Mouse (Mus musculus) liver, embryonic 11.5 days (tissue): ENCODE measurements at regions not wholly inside any gene's neighbourhood (a gene's known extent, or its start where the extent isn't known, plus 50 kb on each side); places are given as distances from the start of the nearest gene placed in this dataset.

Experiments used
- ATAC-seq: fragments of 200-750 bp; cut with Nextera tagmentation; replicated peaks from 2 replicates; pipeline ENCODE4 v1.8.0; 2017; ENCODE audit warnings: moderate number of reproducible peaks, mild to moderate bottlenecking, moderate TSS enrichment, moderate library complexity; ENCODE audit not compliant: low FRiP score
- DNase-seq: peaks from one replicate; pipeline ENCODE4 v3.0.0-alpha.2; 2017; ENCODE audit warnings: low spot score
- H3K27ac ChIP-seq: fragments of 300-500 bp; sonication (generic); 2 replicates; pipeline ENCODE4 v1.5.1; 2014; ENCODE audit warnings: mild to moderate bottlenecking, low read depth, low read length, control low read depth
- H3K27me3 ChIP-seq: fragments of 300-500 bp; sonication (generic); replicated peaks from 2 replicates; pipeline ENCODE4 v1.6.1; 2014; ENCODE audit warnings: low read length, mixed read lengths; ENCODE audit not compliant: control insufficient read depth, insufficient read depth
- H3K36me3 ChIP-seq: fragments of 300-500 bp; sonication (generic); 2 replicates; pipeline ENCODE4 v1.6.1; 2014; ENCODE audit warnings: mild to moderate bottlenecking, low read length, moderate library complexity, mixed read lengths; ENCODE audit not compliant: control insufficient read depth, insufficient read depth
- H3K4me1 ChIP-seq: fragments of 300-500 bp; sonication (generic); replicated peaks from 2 replicates; pipeline ENCODE4 v1.6.1; 2014; ENCODE audit warnings: low read length, mixed read lengths; ENCODE audit not compliant: control insufficient read depth, insufficient read depth
- H3K4me2 ChIP-seq: fragments of 300-500 bp; sonication (generic); 2 replicates; pipeline ENCODE4 v1.6.1; 2014; ENCODE audit warnings: mild to moderate bottlenecking, control low read depth, moderate library complexity
- H3K4me3 ChIP-seq: fragments of 300-500 bp; sonication (generic); 2 replicates; pipeline ENCODE4 v1.5.1; 2014; ENCODE audit warnings: low read depth, low read length, control low read depth
- H3K9ac ChIP-seq: fragments of 300-500 bp; sonication (generic); 2 replicates; pipeline ENCODE4 v1.6.1; 2014; ENCODE audit warnings: low read depth, low read length, control low read depth
- H3K9me3 ChIP-seq: fragments of 300-500 bp; sonication (generic); 2 replicates; pipeline ENCODE4 v1.6.1; 2016; ENCODE audit warnings: low read length, inconsistent platforms, mixed read lengths; ENCODE audit not compliant: control insufficient read depth
- WGBS: fragments of 180-500 bp; shearing (Covaris S2); extraction: QIAGEN DNeasy Blood & Tissue Kit; methylation state at CpG from one replicate; pipeline ENCODE4 v1.1.7; 2014; 5-methylcytosine and 5-hydroxymethylcytosine counted together

- Histone ChIP-seq H3K27ac (no peak overlapping the region), H3K4me2 (no peak overlapping the region), H3K4me1 (no peaks in the 10 kb centered on the region), H3K36me3 (no peaks in the 10 kb centered on the region), H3K9ac (no peak overlapping the region), H3K9me3 (no peaks in the 10 kb centered on the region), H3K27me3 (no peaks in the 10 kb centered on the region), H3K4me3 (no peak overlapping the region)
- no peak for DNase-seq
- ATAC-seq, result no peak
Observed at GRCm38 (mm10) chr3:159689743-159690142, 90.8 kb downstream of the Rpe65 start.

- no peak overlapping the region for H3K9ac ChIP-seq
- H3K4me1 ChIP-seq, result no peaks in the 10 kb centered on the region
- no peak overlapping the region for H3K4me3 ChIP-seq
- 21% methylated on average over 2 of the region's 2 CpGs for WGBS
- ATAC-seq (peak; percentile 78), DNase-seq (no peak)
- H3K9me3 ChIP-seq, result no peaks in the 10 kb centered on the region
- H3K4me2 ChIP-seq, result no peak overlapping the region
- H3K36me3 ChIP-seq, result no peaks in the 10 kb centered on the region
- H3K27me3 ChIP-seq, result no peaks in the 10 kb centered on the region
- H3K27ac ChIP-seq, result no peak overlapping the region
Observed at GRCm38 (mm10) chr3:159724340-159725119, 114.9 kb upstream of the Wls start.

GRCm38 (mm10) chr3:159732201-159732600 lies 107.3 kb upstream of the Wls start:
- WGBS, result 66% methylated on average over 1 of the region's 1 CpGs
- Histone ChIP-seq H3K4me2 (no peak overlapping the region), H3K27ac (no peak overlapping the region), H3K4me1 (no peaks in the 10 kb centered on the region), H3K9ac (no peak overlapping the region), H3K36me3 (no peaks in the 10 kb centered on the region), H3K9me3 (no peaks in the 10 kb centered on the region), H3K27me3 (no peaks in the 10 kb centered on the region), H3K4me3 (no peak overlapping the region)
- DNase-seq, result no peak
- no peak for ATAC-seq

GRCm38 (mm10) chr3:159733141-159733540 lies 106.3 kb upstream of the Wls start:
- DNase-seq, result no peak
- no peak overlapping the region for H3K27ac ChIP-seq
- H3K4me2 ChIP-seq, result no peak overlapping the region
- no peaks in the 10 kb centered on the region for H3K27me3 ChIP-seq
- H3K4me1 ChIP-seq, result no peaks in the 10 kb centered on the region
- no peak overlapping the region for H3K4me3 ChIP-seq
- no peaks in the 10 kb centered on the region for H3K9me3 ChIP-seq
- no peak for ATAC-seq
- H3K9ac ChIP-seq, result no peak overlapping the region
- no peaks in the 10 kb centered on the region for H3K36me3 ChIP-seq

- ATAC-seq (no peak), DNase-seq (no peak)
- Histone ChIP-seq H3K4me2 (no peak overlapping the region), H3K9me3 (no peaks in the 10 kb centered on the region), H3K27me3 (no peaks in the 10 kb centered on the region), H3K36me3 (no peaks in the 10 kb centered on the region), H3K27ac (no peak overlapping the region), H3K4me1 (no peaks in the 10 kb centered on the region), H3K4me3 (no peak overlapping the region), H3K9ac (no peak overlapping the region)
- 88% methylated on average over 1 of the region's 1 CpGs for WGBS
Observed at GRCm38 (mm10) chr3:159734547-159734946, 104.9 kb upstream of the Wls start.

- peak; percentile 86 for ATAC-seq
- Histone ChIP-seq H3K9ac (no peak overlapping the region), H3K9me3 (no peaks in the 10 kb centered on the region), H3K4me2 (no peak overlapping the region), H3K27me3 (no peaks in the 10 kb centered on the region), H3K4me1 (no peaks in the 10 kb centered on the region), H3K4me3 (no peak overlapping the region), H3K36me3 (no peaks in the 10 kb centered on the region), H3K27ac (no peak overlapping the region)
- WGBS, result 34% methylated on average over 1 of the region's 1 CpGs
- DNase-seq, result no peak
Observed at GRCm38 (mm10) chr3:159736070-159736469, 103.4 kb upstream of the Wls start.

GRCm38 (mm10) chr3:159740600-159741279 lies 98.7 kb upstream of the Wls start:
- Histone ChIP-seq H3K9me3 (no peaks in the 10 kb centered on the region), H3K4me3 (no peak overlapping the region), H3K4me1 (no peaks in the 10 kb centered on the region), H3K27ac (no peak overlapping the region), H3K4me2 (no peak overlapping the region), H3K27me3 (no peaks in the 10 kb centered on the region), H3K36me3 (no peaks in the 10 kb centered on the region), H3K9ac (no peak overlapping the region)
- 49% methylated on average over 5 of the region's 5 CpGs for WGBS
- ATAC-seq (no peak), DNase-seq (no peak)

GRCm38 (mm10) chr3:159741816-159742215 lies 97.7 kb upstream of the Wls start:
- DNase-seq (no peak), ATAC-seq (no peak)
- no peaks in the 10 kb centered on the region for H3K9me3 ChIP-seq
- no peak overlapping the region for H3K4me2 ChIP-seq
- H3K27ac ChIP-seq, result no peak overlapping the region
- no peak overlapping the region for H3K9ac ChIP-seq
- no peaks in the 10 kb centered on the region for H3K4me1 ChIP-seq
- H3K27me3 ChIP-seq, result no peaks in the 10 kb centered on the region
- H3K36me3 ChIP-seq, result no peaks in the 10 kb centered on the region
- H3K4me3 ChIP-seq, result no peak overlapping the region

GRCm38 (mm10) chr3:159759740-159760139 lies 79.7 kb upstream of the Wls start:
- no peaks in the 10 kb centered on the region for H3K27me3 ChIP-seq
- no peak for ATAC-seq
- no peaks in the 10 kb centered on the region for H3K9me3 ChIP-seq
- H3K4me3 ChIP-seq, result no peak overlapping the region
- no peaks in the 10 kb centered on the region for H3K4me1 ChIP-seq
- no peak overlapping the region for H3K27ac ChIP-seq
- H3K4me2 ChIP-seq, result no peak overlapping the region
- H3K36me3 ChIP-seq, result no peaks in the 10 kb centered on the region
- no peak for DNase-seq
- no peak overlapping the region for H3K9ac ChIP-seq
- 50% methylated on average over 1 of the region's 1 CpGs for WGBS
